In genomic region chr7:144202017-144202682, GRCm38 (mm10) we compare ENCODE assay signal across 14 mouse cellular contexts.
"Had no signal": no experiment of that assay in that cellular context is flagged by ENCODE, and none has a peak within 500 bp of the region (broad histone marks: within the 10 kb centered on the region; RNA-seq: fewer than 3 reads in every experiment).

No protein-coding gene starts in this region.

- H3K36me3 ChIP-seq: hindbrain, embryonic 15.5 days; limb, embryonic 15.5 days; liver, embryonic 12.5 days; lung, embryonic 15.5 days; midbrain, embryonic 10.5 days; midbrain, embryonic 15.5 days had no signal

- H3K27me3 ChIP-seq: hindbrain, embryonic 15.5 days; liver, embryonic 12.5 days; lung, embryonic 15.5 days; midbrain, embryonic 15.5 days had no signal

- H3K4me1 ChIP-seq: limb, embryonic 15.5 days; liver, embryonic 12.5 days had no signal

- H3K4me3 ChIP-seq: hindbrain, embryonic 15.5 days; limb, embryonic 15.5 days; liver, embryonic 12.5 days; lung, embryonic 15.5 days; midbrain, embryonic 10.5 days; midbrain, embryonic 15.5 days had no signal

- H3K9ac ChIP-seq: hindbrain, embryonic 15.5 days; limb, embryonic 15.5 days; liver, embryonic 12.5 days; lung, embryonic 15.5 days; midbrain, embryonic 15.5 days had no signal

- DNase-seq: kidney, adult 8-10 months; kidney, postnatal 25 days; layer of hippocampus, adult 9-11 months; layer of hippocampus, postnatal 36 days; right cerebral cortex, postnatal 14 days; thymus, postnatal 36 days had no signal

- ATAC-seq: inflammation-experienced regulatory T-cells, adult 6 months; intestine, postnatal 0 days; liver, embryonic 12.5 days; midbrain, embryonic 15.5 days had no signal

- H3K9me3 ChIP-seq: hindbrain, embryonic 15.5 days; limb, embryonic 15.5 days; liver, embryonic 12.5 days; lung, embryonic 15.5 days; midbrain, embryonic 10.5 days; midbrain, embryonic 15.5 days had no signal

- H3K4me2 ChIP-seq: hindbrain, embryonic 15.5 days; limb, embryonic 15.5 days; liver, embryonic 12.5 days; lung, embryonic 15.5 days; midbrain, embryonic 15.5 days had no signal

- H3K27ac ChIP-seq: hindbrain, embryonic 15.5 days; limb, embryonic 15.5 days; liver, embryonic 12.5 days; lung, embryonic 15.5 days; midbrain, embryonic 10.5 days; midbrain, embryonic 15.5 days had no signal
